Mouse (Mus musculus) splenic B cell, adult 2 months (primary cell): Measurements from ENCODE around the gene Gm13290.
A peak's percentile ranks its signal among the peaks of the same experiment; 100 is the strongest.
"Not testable (repeated sequence)": the region's sequence is repeated elsewhere in the genome, so short reads cannot be mapped to it uniquely, and the experiment has no call there.

Experiments used
- DNase-seq: peaks from one replicate; pipeline ENCODE4 v3.0.0-alpha.2; 2011; ENCODE audit warnings: low read depth, low spot score
- H3K27me3 ChIP-seq: 2 replicates; pipeline ENCODE4 v1.6.1; 2012; ENCODE audit warnings: mild to moderate bottlenecking, low read length, moderate library complexity, mixed read lengths; ENCODE audit not compliant: control insufficient read depth, poor library complexity, insufficient read depth, severe bottlenecking
- H3K36me3 ChIP-seq: 2 replicates; pipeline ENCODE4 v1.6.1; 2012; ENCODE audit warnings: mild to moderate bottlenecking, low read length, moderate library complexity, mixed read lengths; ENCODE audit not compliant: control insufficient read depth, poor library complexity, insufficient read depth, severe bottlenecking

The Gm13290 gene

GRCm38 (mm10) chr4:88760431-88760830 is 13.2 kb upstream of the Gm13290 start:
- peak; percentile 79 for DNase-seq
- not testable (repeated sequence) for H3K36me3 ChIP-seq, H3K27me3 ChIP-seq

GRCm38 (mm10) chr4:88761776-88762175 is 11.9 kb upstream of the Gm13290 start:
- not testable (repeated sequence) for H3K27me3 ChIP-seq, H3K36me3 ChIP-seq, DNase-seq

GRCm38 (mm10) chr4:88762341-88762740 is 11.3 kb upstream of the Gm13290 start:
- DNase-seq, H3K36me3 ChIP-seq, H3K27me3 ChIP-seq: not testable (repeated sequence)

- not testable (repeated sequence) for H3K27me3 ChIP-seq, H3K36me3 ChIP-seq
- DNase-seq: peak; percentile 68
Observed at GRCm38 (mm10) chr4:88763384-88764018, 10.1 kb upstream of the Gm13290 start.

GRCm38 (mm10) chr4:88776622-88777021 is 3.0 kb downstream of the Gm13290 start, which contains the start of gene Gm13289:
Gene Gm13289, plus strand, starts transcription at chr4:88776922.
- H3K36me3 ChIP-seq, DNase-seq, H3K27me3 ChIP-seq: not testable (repeated sequence)

GRCm38 (mm10) chr4:88779550-88779949 is 5.9 kb downstream of the Gm13290 start, which contains the start of gene Gm13272:
Gene Gm13272, plus strand, starts transcription at chr4:88779850.
- H3K36me3 ChIP-seq, H3K27me3 ChIP-seq, DNase-seq: not testable (repeated sequence)

GRCm38 (mm10) chr4:88780320-88780719 is 6.7 kb downstream of the Gm13290 start:
- H3K36me3 ChIP-seq, H3K27me3 ChIP-seq, DNase-seq: not testable (repeated sequence)

GRCm38 (mm10) chr4:88781831-88782230 is 8.2 kb downstream of the Gm13290 start, which contains the start of gene Ifnz:
Gene Ifnz, plus strand, starts transcription at chr4:88782131.
- not testable (repeated sequence) for H3K36me3 ChIP-seq, H3K27me3 ChIP-seq, DNase-seq

- not testable (repeated sequence) for DNase-seq, H3K27me3 ChIP-seq, H3K36me3 ChIP-seq
Observed at GRCm38 (mm10) chr4:88782335-88782734, 8.7 kb downstream of the Gm13290 start.

- H3K27me3 ChIP-seq, H3K36me3 ChIP-seq: not testable (repeated sequence)
Observed at GRCm38 (mm10) chr4:88785409-88785808, 11.8 kb downstream of the Gm13290 start, which contains the start of gene Gm13276. Gene Gm13276, plus strand, starts transcription at chr4:88785709.

GRCm38 (mm10) chr4:88788402-88788801 is 14.8 kb downstream of the Gm13290 start, which contains the start of gene Gm13277:
Gene Gm13277, plus strand, starts transcription at chr4:88788632.
- not testable (repeated sequence) for H3K27me3 ChIP-seq, H3K36me3 ChIP-seq, DNase-seq

More at GRCm38 (mm10) chr4:88785409-88785808, 11.8 kb downstream of the Gm13290 start, which contains the start of gene Gm13276:
- not testable (repeated sequence) for DNase-seq

- not testable (repeated sequence) for H3K36me3 ChIP-seq, H3K27me3 ChIP-seq, DNase-seq
Observed at GRCm38 (mm10) chr4:88791250-88791649, 17.6 kb downstream of the Gm13290 start, which contains the start of gene Gm13278. Gene Gm13278, plus strand, starts transcription at chr4:88791550.

- H3K36me3 ChIP-seq, DNase-seq, H3K27me3 ChIP-seq: not testable (repeated sequence)
Observed at GRCm38 (mm10) chr4:88793936-88794675, 20.5 kb downstream of the Gm13290 start, which contains the start of gene Gm13275. Gene Gm13275, plus strand, starts transcription at chr4:88794487.

- not testable (repeated sequence) for H3K27me3 ChIP-seq, H3K36me3 ChIP-seq, DNase-seq
Observed at GRCm38 (mm10) chr4:88797097-88797496, 23.5 kb downstream of the Gm13290 start, which contains the start of gene Gm13279. Gene Gm13279, plus strand, starts transcription at chr4:88797397.

GRCm38 (mm10) chr4:88799365-88799764 is 25.7 kb downstream of the Gm13290 start, which contains the start of gene Gm13285:
Gene Gm13285, plus strand, starts transcription at chr4:88799665.
- DNase-seq, H3K36me3 ChIP-seq, H3K27me3 ChIP-seq: not testable (repeated sequence)
